Mouse (Mus musculus): ENCODE data around the gene 4922502D21Rik.
"Not testable (repeated sequence)": the region's sequence is repeated elsewhere in the genome, so short reads cannot be mapped to it uniquely, and the experiment has no call there.

The 4922502D21Rik gene

DNA sequence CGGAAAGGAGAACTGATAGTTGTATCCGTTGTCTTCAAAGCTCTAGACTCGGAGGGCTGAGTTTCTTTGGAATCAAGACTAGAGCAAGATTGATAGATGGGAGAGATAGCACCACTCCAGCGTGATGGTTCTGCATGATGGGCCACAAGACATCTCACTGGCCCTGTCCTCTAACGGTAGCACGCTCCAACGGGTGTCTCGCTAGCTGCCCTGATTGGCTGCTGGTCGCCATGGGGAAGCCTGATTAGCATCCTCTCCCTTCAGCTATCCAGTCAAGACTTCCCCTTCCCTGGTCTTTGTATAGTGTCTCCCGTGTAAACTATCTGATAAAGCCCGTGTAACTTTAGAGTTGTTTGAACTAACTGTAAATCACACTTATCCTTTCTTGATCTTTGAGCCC, at the start of gene 4922502D21Rik:
TSS of gene 4922502D21Rik (minus strand) at position 187 of the 400 bp plus-strand sequence.
- no peak for DNase-seq (ENCODE audit: low read depth, low spot score)

DNA sequence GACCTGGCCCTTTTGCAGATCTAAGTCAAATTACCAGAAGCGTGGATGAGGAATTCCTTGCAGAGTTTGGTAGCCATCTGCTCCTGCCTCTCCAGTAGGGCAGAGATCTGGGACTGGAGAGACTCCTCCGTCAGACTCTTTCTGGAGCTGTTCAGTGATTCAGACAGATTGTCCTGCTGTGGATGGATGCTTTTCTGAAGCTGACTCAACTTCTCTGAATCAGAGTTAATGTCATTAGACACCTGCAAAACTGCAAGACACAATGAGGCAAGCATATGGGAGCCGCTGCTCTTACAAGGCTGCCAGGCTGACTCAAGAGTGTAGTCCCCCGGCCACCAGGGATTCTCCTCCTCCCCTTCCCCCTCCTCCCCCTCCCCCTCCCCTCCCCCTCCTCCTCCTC, 48.9 kb upstream of the 4922502D21Rik start:
- DNase-seq (ENCODE audit: low read depth, low spot score), result no peak

DNA sequence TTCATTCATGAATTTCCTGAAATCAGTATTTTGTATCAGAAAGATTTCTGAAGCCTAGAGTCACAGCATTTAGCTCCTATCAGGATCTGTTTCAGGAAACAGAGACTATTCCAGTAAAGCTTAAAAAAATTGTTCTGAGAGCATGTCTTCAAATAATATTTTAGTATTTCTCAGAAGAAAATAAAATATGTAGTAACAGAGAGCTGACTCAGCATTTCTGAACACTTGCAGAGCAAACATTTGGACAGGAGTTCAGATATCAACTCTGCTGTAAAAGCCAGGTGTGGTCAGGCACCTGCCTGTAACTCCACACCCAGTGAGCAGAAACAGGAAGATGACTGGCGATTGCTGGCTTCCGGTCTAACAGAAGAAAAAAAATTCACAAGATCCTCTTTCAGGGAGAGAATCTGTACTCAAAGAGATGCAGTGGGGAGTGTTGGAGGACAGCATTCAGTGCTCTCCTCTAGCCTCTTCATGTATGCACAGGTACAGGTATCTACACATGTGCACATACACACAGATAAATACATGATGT, 43.4 kb upstream of the 4922502D21Rik start:
- no peak for DNase-seq (ENCODE audit: low read depth, low spot score)

DNA sequence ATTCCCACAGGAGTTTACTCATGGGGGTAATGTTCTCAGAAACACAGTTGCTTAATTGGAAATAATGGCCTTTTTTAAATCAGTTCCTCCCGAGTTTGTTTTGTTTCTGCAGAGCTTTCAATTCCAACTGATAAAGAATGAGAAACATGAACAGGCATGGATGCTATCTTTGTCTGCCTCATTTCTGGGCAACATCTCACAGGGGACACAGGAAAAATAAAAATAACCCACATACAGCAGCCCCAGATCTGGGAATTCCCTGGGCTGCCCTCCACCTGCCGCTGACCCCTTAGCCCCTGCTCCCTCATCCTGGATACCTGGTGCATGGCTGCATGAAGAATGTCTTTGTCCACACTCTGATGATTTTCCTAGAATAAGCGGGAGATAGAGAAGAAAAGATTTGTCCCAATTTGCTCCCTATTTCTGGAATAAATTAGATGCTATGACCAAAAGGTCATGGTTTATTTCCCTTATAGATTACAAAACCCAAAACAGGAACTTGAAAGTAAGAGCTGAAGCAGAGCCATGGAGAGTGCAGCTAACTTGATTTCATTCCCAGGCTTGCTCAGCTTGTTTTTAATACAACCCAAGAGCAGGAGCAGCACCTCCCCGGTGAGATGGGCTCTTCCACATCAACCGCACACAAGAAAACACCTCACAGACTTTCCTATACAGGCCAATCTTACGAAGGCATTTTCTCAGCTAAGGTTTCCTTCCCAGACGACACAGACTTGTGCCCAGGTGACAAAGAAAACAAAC, 38.0 kb upstream of the 4922502D21Rik start:
- no peak for DNase-seq (ENCODE audit: low read depth, low spot score)

DNA sequence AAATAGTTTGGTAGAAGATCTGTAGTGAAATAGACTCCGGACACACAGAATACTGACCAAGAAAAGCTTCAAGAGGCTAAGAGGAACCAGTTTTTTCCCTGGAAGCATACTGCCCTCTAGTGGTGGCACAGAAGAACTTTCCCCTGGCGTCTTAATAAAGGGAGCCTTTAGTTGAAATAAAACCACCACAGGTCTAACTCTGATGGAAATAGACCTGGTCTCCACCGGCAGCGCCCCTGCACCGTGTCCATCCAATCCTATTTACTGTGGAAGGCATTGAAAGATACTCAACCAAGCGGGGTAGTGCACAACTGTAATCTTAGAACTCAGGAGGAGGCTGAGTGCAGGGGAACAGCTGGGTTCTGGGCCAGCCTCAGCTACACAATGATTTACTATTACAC, 34.4 kb upstream of the 4922502D21Rik start:
- peak; percentile 70 for DNase-seq (ENCODE audit: low read depth, low spot score)

DNA sequence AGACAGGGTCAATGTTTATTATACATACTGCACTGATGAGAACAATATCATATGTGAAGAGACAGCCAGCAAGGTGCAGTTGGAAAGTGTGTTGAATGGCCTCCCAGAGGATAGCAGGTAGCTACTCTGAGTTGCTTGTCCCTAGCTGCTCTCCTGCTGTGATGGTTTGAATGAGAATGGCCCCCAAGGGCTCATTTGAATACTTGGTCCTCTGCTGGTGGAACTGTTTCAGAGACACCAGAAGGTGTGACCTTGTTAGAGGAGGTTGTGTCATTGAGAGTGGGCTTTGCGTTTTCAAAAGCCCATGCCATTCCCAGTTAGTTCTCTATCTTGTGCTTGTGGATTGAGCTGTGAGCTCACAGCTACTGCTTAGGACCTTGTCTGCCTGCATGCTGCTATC, 32.3 kb upstream of the 4922502D21Rik start:
- DNase-seq (ENCODE audit: low read depth, low spot score), result peak; percentile 89

DNA sequence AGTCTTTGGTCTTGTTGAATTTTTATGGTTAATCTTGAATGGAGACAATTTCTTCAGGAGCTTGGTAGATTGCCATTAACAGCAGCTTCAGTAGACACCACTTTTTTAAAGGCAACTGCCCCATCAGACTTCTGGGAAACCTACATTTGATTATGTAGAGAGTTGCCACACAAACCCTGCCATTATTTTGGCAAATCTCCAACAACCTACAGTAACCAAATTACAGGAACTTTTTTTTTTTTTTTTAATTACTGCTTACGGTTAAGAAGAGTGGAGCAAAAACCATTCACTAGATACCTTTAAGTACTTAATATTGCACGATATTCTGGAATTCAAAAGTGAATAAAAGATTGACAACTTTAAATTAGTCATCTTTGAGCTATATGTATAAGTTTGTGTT, 27.9 kb upstream of the 4922502D21Rik start:
- no peak for DNase-seq (ENCODE audit: low read depth, low spot score)

DNA sequence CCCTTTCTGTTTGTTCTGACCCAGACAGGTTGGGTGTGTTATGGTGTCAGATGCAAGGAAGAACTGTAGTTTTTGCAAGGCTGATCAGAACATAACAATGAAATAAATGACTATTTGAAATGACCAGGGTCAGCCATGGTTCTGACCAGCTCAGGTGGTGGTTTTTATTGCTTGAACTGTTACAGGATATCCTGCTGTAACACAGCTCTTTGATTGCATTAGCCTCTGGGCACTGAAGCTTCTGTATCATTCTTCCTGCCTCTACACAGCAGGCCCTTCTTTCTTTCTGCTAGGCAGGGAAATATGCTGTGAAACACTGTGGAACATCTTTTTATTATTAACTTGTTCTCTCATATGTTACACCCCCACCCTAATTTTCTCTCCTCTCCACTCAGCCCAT, 24.8 kb upstream of the 4922502D21Rik start:
- no peak for DNase-seq (ENCODE audit: low read depth, low spot score)

DNA sequence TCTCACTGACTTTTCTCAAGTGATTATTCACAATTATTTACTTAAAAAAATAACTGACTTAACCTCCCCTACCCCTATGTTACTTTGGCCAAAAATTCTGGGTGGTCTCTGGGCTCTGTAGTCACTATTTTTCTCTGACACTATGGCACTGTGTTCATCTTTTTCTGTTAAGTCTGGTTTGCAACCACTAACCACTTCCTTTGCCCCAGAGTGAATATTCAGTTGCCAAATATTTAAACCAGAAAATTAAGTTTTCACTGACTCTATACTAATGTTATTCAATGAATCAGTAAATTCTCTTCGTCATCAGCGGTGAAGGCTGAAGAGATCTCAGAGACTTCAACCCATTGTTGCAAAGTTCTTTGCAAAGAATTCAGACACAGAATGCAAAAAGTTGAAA, 24.2 kb upstream of the 4922502D21Rik start:
- DNase-seq (ENCODE audit: low read depth, low spot score), result no peak

DNA sequence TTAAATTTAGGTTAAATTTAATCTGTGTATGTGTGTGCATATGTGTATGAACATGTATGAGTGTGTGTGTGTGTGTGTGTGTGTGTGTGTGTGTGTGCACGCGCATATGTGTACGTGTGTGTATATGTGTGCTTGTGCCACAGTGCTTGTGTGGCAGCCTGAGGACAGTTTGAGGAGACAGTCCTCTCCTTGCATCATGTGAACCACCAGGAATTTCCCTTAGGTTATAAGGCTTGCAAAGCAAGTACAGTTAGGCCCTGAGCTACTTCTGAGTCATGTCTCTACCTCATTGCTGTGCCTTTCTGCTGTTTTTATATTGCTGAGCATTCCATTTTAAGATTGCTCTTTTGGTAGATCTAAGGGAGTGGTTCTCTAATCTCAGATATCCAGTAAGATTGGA, 19.5 kb upstream of the 4922502D21Rik start:
- DNase-seq (ENCODE audit: low read depth, low spot score), result no peak

DNA sequence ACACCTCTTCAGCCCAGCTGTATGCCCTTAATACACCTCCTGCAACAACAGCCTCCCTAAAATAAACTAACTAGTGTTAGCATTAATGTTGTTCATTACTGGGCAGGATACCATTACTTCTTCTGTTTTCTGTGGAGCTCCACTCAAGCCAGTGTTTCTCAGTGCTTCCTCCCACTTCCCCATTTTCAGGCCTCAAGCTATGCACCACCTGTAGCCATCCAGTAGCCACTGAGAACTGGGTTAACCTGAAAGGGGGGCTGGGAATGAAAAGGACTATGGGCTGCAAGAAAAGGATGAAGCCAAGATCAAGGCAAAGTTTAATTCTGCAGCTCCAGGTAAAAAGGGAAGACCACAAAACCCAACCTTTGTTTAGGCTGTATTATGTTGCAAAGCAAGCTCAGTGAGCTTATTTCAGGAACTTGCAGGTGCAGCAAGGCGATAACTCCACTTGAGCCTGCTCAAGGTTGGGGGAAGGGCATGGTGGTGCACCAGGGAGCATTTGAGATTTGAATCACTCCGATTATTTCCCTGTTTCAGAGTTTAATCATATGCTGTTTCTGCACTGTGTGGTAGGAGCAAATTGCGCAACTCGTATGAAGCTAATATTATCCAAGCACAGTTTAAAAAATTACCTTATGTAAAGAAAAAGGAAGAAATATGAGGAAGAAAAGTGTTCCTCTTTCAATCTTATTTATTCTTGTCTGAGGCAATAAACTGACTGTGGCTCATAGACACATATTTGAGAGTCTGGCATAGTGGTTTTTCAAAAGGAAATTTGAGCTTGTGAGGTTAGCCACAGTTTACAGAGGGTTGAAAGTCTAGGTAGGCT, 18.1 kb upstream of the 4922502D21Rik start:
- DNase-seq (ENCODE audit: low read depth, low spot score), result peak; percentile 54

DNA sequence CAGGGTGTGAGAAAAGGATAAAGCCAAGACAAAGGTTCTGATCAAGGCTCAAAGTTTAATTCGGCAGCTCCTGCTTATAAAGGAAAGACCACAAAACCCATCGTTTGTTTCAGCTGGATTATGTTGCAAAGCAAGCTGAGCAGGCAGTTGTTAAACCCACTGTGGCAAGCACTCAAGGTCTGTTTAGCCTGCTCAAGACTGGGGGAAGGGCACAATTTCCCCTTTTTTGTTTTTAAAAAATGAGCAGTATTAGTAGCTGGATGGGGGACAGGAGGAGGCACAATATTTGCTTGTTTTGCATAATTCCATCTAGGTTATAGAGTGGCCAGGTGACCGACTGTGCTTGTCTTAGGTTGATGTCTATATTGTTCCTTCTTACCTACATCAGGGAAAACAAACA, 12.8 kb upstream of the 4922502D21Rik start:
- no peak for DNase-seq (ENCODE audit: low read depth, low spot score)

DNA sequence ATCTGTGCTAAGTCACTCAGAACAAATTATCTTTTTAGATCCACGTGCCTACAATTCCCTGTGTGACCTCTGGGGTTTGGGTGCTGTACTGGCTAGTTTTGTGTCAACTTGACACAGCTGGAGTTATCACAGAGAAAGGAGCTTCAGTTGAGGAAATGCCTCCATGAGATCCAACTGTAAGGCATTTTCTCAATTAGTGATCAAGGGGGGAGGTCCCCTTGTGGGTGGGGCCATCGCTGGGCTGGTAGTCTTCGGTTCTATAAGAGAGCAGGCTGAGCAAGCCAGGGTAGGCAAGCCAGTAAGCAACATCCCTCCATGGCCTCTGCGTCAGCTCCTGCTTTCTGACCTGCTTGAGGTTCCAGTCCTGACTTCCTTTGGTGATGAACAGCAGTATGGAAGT, 10.8 kb upstream of the 4922502D21Rik start, which contains the start of gene Clec12a:
TSS of gene Clec12a (plus strand) at position 301 of the 400 bp plus-strand sequence.
- DNase-seq (ENCODE audit: low read depth, low spot score), result not testable (repeated sequence)

DNA sequence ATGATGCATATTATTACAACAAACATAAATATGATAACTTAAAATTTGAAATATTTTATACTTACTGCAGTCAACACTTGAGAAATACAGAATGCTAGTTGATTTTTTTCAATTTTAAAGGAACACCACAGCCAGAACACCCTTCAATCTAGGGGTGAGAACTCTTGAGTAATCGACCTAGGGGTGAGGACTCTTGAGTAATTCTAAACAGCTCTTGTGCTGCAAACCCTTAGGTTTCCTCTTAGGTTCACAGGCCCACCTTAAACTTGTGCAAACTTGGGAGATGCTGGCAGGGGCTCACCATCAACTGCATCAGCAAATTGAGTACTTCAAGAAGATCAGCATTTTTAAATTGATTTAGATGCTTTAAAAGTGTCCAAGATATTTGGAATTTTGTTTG, 6.2 kb upstream of the 4922502D21Rik start:
- no peak for DNase-seq (ENCODE audit: low read depth, low spot score)

DNA sequence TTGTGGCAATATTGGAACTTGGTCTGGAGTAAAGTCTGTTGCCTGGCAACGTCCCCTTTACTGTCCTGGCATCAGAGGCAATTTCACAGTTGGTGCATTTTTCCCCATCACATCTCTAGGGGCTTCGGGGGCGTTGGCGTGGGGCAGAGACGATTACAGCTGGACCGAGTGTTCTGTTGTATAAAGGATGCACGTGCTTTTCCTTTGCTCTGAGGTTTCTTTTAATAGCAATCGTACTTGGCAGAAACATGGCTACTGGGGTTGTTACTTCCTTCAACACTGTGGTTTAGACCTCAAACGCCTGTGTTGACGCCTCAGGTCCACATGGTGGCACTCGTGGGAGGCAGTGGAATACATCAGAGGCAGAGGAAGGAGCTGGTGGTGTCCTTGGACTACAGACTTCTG, 2.1 kb upstream of the 4922502D21Rik start:
- DNase-seq (ENCODE audit: low read depth, low spot score), result peak; percentile 81

DNA sequence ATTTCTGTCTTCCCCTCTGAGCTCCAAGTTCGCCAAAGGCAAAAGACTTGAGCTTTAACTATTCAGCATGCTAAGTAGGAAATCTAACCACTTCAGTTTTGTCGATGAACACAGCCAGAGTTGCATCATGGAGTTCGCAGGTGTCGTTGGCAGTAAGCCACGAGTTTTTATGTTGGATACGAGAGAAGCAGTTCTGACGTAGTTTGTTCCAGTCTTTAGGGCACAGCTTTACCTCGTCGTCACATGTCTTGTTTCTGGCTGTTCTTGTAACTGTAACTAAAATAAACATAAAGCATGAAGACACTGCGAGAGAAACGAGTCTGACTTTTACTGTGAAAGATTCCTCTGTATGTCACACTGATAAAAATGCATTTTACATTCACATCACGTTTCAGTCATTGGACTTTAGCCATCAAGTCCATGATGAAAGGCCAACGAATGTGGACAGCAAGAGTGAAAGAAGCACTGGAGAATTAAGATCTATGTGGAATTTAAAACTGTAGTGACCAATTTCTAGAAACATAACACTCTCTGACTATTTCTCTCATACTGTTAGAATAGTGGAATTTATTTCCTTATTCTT, 4.9 kb downstream of the 4922502D21Rik start:
- no peak for DNase-seq (ENCODE audit: low read depth, low spot score)

DNA sequence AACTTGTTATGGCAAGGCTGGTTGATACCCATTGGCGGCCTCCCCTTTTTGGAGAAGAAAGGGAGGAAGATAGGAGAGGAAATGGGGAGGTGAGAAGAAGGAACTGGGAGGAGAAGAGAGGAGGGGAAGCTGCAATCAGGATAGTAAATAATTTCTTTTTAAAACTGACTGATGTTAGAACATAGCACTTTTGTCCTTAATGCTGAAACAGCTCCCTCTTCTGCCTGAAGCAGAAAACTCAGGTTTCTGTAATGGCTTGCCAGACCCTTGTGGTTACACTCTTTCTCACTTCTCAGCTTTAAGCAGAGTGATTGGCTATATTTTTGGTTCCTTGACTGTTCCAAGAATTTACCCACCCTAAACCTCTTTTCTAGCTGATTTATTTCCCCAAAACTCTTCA, 5.6 kb downstream of the 4922502D21Rik start:
- no peak for DNase-seq (ENCODE audit: low read depth, low spot score)

DNA sequence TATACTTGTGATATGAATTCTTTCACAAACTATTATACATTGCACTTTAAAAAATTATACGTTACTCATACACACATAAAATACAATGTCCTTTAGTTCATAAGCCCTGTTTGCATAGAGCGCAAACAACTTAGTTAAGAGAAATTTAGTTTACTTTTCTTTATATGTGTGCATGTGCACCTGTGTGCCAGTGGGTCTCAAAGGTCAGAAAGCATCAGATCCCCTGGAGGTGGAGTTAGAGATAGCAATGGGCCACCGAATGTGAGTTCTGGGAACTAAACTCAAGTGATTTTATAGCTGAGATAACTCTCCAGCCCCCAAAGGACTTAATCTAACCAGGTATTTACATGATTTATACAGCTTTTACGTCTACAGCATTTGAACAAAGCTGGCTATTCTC, 12.3 kb downstream of the 4922502D21Rik start:
- DNase-seq (ENCODE audit: low read depth, low spot score), result no peak

DNA sequence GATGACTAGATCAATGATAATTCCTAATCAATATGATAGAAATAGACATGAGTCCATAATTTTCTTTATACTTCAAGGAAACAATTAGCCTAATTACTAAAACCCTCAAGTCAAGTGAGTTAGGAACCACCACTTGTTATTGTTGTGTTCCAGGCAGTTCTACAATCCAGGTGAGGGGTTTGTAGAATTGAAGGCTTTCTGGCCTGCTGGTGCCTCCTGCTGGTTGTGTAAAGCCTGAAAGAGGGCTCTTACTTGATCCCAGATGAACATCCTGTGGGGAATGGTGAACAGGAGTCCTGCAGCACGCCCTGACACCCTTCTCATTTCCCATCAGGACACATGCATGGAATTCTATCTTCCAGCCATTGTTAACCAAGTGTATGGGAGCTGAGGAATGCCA, 13.2 kb downstream of the 4922502D21Rik start:
- DNase-seq (ENCODE audit: low read depth, low spot score), result no peak

DNA sequence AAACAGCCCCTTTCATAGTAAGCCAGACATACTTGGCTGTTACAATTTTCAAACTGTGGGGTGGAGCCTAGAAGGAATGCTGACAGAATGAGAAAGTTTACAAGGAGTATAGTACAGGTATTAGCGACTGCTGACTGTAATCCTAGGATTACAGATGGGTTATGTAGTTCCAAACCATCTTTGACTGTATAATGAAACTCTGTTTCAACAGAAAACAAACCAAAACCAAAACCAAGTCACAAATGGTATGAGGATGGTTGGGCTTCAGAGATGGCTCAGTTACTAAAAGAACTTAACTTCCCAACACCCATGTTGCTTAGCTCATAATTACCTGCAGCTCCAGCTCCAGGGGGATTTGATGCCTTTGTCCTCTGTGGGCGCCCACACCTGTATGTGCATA, 15.1 kb downstream of the 4922502D21Rik start:
- no peak for DNase-seq (ENCODE audit: low read depth, low spot score)

DNA sequence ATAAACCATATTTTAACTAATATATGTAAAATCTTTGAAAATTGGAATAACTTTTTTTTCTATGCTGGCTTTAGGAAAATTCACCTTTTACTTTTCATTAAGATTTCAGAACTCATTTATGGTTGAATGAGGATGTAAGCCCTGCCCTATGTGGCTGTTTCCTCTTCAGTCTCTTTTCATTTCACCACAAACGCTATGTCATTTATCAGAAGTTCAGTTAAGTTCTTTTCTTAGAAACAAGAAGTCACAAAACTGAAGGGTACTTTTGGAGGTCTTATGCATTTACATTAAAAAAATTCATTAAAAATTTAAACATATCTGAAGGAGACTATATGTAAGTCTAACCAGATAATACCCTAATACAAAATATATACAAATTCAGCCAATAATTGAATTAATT, 15.9 kb downstream of the 4922502D21Rik start:
- DNase-seq (ENCODE audit: low read depth, low spot score), result no peak

DNA sequence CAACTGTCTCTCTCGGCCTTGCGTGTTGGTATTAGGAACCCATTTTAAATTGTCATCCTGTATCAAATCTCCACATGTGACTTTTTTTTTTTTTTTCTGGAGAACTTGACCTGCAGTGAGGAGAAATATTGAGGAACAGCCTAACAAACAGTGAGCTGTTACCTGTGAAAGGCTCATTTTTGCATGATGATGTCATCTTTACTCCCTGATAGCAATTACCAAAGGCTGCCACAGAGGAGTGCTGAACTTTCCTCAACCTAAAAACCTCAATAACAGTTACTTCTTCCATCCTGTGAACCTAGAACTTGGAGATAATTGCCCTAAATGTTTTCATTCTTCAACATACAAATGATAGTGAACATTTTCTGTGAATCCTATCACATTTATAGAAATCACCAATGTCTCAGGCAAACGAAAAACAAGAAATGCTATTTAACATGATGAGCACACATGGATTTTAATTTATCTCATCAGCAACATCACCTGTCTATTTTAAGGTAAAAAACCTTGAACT, 16.9 kb downstream of the 4922502D21Rik start:
- DNase-seq (ENCODE audit: low read depth, low spot score), result no peak

All from ZHBTc4 (cell line).